Mouse (Mus musculus) spleen, adult 18-20 months (tissue): ENCODE measurements at regions not wholly inside any gene's neighbourhood (a gene's known extent, or its start where the extent isn't known, plus 50 kb on each side); places are given as distances from the start of the nearest gene placed in this dataset.

Experiments
- DNase-seq, 2 experiments: peaks; one replicate each; pipeline ENCODE4 v3.0.0; 2022; ENCODE audit warnings: mixed read lengths in 2 of 2

DNA sequence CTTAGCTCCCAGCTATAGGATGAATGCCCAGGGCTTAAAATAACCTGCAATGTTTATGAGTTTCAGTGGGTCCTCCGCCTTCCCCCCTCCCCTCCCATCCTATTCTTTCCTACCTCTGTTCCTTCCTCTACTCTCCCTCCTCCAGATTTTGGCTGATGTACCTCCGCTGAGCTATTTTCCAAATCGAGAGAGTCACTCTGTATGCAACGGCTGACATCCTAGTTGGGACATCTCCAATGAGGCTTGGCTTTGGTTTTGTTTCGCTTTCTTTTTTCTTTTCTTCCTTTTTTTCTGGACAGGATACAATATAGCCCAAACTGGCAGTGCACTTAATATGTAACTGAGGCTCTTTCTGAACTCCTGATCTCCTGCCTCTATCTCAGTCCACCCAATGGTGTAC is 76.7 kb upstream of the Klf7 start:
- DNase-seq = no peak

DNA sequence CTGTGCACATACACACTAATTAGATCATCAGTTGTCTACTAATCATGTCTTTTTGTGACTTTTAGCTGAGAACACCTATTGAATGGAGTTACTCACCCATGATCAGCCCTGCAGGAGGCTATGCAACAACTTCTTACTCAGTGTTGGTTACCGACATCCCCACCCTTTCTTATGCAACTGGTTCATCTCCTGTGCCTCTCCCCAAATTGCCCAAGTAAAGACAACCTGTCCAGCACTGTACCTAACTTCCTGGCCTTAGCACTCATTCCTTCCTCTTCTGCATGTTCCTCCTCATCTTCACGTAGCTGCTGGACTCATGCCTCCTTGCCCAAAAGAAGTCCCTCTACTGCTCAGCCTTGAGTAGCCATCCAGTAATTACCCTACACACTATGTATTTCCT is 76.2 kb upstream of the Klf7 start:
- DNase-seq = no peak

DNA sequence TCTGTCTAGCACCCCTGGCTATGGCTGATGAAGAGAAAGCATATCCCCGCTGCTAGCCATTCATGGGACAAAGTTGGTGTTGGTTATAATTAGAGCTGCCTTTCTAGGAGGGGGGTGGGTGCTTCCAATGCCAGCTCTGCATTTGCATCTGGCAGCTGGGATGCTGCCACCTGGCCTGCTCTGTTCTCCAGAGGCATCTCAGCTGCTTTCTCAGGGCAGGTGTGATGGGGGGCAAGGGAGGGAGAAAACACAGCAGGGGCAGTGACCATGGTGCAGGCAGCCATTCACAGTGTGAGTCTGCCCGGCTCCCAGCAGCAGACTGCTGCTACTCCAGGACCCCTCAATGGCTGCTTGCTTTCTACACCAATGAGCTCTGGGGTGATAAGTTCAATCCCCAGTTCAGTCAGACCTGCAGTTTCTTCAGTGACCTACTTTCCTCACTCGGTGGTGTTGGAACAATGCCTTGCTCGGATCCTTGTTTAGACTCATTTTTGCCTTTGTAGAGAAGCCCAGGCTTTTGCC is 73.9 kb upstream of the Klf7 start:
- DNase-seq = no peak

DNA sequence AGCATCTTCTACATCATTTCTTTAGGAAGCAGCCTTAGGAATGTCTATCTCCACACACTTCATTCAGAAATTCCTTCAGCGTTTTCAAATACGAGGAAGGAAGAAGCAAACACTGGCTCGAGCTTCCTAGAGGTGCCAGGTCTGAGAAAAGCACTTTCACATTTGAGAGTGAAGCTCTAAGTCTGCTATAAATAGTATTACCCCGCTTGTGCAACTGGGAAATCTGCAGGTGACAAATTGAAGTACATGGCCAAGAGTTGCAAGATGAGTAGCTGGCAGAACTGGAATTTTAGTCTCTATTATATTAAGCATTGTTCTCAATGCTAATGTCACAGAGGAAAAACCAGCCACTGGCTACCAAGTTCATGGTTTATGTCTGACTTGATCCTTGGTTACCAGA is 73.2 kb upstream of the Klf7 start:
- DNase-seq = no peak

DNA sequence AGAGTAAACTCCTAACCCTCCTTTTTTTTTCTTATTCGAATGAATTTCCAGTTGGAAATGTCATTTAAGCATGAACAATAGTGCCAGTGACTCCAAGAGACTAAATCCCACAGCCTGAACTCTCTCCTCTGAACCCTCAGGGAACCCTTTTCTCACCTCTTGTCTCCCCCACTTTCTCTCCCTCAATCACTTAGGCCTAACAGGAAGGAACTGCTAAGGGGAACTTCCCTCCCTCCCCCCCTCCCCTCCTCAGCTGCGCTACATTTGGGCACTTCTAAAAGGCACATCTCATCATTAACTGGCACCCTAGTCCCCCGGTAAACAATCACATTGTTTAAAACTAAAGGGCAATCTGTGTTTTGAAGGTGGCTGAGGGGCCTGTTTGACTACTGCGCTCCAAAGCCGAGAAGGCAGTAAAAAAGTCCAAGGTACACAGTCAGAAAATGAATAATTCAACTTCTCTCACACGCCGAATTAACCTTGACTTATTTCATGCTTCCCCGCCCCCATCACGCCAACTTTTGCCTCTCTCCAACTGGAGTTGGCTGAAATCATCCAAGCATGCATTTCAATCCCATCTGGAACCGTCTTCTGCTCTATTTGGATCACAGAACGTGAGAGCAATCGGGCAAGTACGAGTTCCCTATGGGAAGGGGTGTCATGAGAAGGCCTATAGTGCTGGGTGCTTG is 71.2 kb upstream of the Klf7 start:
- no peak for DNase-seq

DNA sequence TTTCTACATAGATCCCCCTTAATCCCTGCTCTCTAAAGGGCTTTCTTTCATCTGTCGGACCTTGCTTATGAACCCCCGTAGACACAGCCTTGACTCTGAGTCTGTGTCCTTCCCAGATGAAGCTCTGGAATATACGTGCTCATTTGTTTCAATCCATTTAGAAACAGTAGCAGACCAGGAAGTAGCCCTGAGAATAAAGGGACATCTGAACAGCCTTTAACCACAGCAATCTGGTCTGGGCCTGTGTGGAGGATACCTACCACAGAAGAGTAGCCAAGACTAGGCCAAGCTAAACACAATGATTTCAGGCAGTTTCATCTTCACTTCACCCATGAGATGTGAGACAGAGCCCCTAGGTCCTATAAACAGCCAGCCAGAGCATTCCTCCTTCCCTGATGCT is 70.7 kb upstream of the Klf7 start:
- DNase-seq = no peak

DNA sequence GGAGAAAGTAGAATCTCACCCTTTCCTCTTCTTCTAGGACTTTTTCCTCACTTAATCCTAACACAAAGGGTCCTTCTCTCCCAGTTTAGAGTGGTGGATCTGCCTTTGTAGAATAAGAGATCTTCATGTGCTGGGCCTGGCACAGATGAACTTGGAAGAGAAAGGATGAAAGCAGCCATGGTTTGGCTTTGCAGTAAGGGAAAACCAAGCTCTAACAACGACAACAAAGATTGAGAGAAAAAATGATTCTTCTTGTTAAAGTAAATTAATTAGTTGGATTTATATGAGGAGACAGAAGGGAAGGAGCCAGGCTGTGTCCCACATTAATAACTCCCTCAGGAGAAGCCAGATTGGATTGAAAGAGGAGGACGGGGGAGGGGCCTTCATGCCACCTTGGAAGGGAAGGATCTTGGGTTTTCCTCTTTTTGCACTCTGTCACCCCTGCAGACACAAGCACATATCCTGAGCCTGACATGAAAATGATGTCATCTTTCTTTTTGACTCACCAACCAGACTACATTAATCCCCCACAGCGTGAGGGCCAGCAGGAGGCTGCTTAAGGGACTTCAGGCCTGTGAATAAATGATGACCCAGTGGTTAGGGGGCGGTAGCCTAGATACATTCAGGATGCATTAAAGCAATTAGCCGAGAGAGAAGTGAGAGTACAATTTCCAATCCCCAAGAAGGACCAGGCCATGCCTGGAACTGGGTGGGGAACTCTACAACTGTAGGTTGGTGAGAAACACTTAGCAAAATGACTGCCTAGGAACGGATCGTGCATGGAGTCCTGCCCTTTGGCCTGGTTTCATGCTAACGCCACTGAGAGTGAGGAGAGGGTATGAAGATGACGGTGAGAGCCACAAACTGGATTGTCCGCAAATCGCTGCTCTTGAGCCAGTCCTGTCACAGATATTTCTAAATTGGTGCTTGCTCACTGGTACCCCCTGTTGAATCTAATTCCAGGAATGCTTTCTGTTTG is 69.4 kb upstream of the Klf7 start:
- DNase-seq = no peak

DNA sequence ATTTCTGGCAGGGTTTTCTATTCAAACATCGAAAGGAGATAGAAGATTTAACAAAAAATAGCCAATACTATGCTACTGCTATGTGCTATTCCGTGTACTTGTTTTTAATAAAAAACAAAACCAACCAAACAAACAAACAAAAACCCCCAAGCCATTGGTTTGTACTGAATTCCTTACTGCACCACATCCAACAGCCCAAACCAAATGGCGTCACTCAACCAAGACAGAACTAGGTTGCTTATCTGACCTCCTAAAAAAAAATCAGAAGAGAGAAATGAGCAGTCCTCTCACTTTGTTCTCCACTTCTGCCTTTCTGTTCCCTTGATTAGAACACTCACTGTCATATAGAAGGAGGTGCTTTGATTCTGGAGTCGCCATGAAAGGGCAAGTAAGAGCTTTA is 68.6 kb upstream of the Klf7 start:
- DNase-seq = no peak

DNA sequence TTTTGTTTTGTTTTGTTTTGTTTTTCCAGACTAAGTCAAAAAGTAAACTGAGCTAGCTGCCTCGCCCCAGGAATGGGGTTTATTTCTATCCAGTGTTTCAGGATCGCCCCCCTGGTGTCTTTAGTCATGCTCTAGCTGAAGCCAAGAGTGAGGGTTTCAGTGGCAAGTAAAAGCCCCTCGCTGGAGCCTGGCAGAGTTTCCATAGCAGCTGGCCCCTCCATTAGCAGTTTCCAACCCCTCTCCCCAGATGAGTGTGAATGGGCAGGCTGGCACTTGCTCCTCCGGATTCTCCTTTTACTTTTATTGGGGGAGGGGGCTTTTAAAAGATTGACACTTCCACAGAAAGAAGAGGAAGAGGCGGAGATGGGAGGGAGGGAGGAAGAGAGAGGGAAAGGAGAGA is 68.0 kb upstream of the Klf7 start:
- no peak for DNase-seq

DNA sequence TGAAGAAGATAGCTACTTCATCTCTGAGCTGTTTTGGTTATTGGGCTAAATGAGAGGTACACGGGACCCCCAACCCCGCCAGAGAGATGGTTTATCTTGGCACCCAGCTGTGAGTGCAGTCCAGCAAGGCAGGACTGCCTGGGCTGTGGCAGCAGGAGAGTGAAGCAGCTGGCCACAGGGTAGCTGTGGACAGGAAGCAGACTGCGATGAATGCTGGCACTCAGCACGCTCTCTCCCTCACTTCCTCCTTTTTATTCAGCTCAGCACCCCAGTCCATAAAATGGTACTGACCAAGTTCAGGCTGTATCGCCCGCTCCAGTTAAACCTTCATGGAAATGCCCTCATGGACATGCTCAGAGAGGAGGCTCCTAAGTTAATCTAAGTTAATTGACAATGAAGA is 67.4 kb upstream of the Klf7 start:
- peak in 1 of 2 experiments; percentile 19 for DNase-seq

DNA sequence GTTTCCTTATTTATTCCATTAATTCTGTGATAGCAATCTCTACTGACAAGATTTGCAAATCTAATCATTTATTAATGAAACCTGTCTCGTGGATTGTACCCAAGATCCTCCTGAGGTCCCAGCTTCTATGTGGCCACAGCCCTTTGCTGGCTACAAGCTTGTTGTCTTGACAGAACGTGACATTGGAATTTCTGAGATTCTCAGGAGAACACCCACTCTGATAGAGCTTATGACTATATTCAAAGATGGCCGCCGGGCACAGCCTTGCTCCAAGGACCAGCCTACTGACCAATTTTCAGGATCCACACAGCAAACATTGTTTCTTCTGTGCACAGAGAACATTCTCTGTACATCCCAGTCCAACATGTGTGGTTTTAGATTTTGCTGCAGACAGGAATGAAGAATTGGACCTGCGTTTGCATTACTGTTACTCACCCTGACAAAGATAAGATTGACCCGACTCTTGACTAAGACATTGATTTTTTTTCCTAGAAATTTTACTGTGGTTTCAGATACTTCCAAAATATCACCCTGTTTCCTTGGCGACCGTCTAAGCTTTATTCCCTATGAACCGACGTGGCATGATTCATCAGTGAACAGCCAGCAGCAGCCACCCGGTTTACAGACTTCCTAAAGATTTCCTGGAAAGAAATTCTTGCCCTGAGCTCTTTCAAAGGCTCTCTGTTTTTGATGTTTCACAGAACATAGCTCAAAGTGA is 65.9 kb upstream of the Klf7 start:
- DNase-seq = no peak

DNA sequence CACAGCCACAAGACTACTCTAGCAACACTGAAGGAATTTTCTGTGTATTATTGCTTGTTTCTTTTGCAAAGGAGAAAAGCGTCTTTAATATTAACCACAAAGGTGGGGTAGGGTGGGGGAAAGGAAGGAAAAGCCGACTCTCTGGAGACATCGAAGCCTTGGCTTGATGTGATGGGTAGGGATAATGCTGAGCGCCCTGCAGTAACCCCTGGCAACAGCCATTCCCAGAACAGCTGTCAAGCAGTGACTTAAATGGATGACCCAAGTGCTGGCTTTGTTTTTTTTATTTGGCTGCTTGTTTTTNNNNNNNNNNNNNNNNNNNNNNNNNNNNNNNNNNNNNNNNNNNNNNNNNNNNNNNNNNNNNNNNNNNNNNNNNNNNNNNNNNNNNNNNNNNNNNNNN is 51.6 kb upstream of the Klf7 start:
- no peak for DNase-seq

DNA sequence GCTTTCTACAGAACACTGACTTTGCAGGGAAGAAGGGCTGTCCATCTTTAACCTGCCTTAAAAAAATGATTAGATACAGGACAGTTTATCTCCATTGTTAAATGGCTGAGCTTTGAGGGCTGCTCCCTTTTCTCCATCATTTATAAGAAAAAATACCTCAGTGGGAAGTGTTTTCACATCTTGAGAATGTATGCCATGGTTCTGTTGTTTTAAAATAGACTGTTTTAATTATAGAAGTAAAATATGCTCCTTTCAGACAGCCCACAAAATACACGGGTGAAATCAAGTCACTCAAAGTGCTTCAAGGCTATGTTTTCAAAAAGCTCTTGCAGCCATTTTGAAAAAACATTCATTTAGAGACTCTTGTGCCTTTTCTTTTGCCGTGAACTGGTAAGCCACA is 50.0 kb upstream of the Klf7 start:
- no peak for DNase-seq
